Mouse (Mus musculus) ES-Bruce4 (cell line): ENCODE results near the gene Nsun7.

Experiments
- CTCF ChIP-seq: IDR thresholded peaks from one replicate; pipeline ENCODE4 v1.8.1; 2011; ENCODE audit warnings: low read depth, low read length
- POLR2A ChIP-seq: IDR thresholded peaks from one replicate; pipeline ENCODE4 v1.8.1; 2011; ENCODE audit warnings: low read length; ENCODE audit not compliant: insufficient read depth

- TF ChIP-seq POLR2A (no peak), CTCF (no peak)
Observed at GRCm38 (mm10) chr5:66315791-66316190, 56.1 kb downstream of the Nsun7 start.
